Mouse (Mus musculus) frontal cortex, postnatal 14 days (tissue): ENCODE results near the gene Coa4.

Experiments used
- DNase-seq, 2 experiments: peaks; one replicate each; pipeline ENCODE4 v3.0.0; 2022; ENCODE audit warnings: low spot score in 2 of 2

The Coa4 gene

DNA sequence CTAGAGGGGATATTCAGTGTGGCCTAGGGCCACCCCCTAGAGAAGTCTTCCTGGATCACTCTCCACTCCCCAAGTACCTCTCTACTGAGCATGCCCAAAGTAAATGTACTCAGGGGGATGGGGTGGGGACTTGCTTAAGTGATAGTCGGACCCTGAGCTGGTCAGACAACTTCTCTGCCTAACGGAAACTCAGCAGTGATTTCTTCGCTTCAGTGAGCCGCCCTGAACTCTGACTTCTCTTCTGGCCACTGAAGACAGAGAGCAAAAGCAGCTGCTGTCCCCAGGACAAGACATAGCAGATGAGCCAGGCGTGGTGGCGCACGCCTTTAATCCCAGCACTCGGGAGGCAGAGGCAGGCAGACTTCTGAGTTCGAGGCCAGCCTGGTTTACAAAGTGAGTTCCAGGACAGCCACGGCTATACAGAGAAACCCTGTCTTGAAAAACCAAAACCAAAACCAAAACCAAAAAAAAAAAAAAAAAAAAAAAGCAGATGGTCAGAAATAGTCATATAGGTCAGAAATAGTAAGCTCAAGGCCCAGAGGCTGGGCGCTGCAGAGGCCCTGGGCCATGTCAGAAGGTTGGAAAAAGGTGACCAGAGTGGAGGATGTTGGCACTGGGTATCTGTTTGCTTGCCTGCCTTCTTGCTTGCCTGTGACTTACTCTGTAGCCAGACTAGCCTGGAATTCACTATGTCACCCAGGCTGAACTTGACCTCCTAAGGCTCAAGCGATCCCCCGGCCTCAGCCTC is 32.0 kb upstream of the Coa4 start:
- no peak for DNase-seq

DNA sequence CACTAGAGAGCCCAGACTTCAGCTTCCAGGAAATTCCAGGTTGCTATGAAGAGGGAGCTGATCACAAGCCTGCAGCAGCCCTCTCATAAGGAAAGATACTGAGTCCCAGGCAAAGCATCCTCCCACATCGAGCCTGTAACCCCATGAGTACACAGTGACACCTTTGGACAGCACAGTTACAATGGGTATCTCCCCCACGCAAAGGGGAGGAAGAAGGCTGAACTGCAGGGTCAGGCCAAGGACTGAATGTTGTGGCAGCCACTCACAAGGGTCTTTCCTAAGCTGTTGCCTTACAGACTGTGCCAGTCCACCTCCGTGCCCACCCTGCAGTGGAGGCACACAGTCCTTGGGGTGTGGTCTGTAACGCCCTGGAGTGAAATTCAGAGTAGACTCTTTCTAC is 30.4 kb upstream of the Coa4 start:
- no peak for DNase-seq

DNA sequence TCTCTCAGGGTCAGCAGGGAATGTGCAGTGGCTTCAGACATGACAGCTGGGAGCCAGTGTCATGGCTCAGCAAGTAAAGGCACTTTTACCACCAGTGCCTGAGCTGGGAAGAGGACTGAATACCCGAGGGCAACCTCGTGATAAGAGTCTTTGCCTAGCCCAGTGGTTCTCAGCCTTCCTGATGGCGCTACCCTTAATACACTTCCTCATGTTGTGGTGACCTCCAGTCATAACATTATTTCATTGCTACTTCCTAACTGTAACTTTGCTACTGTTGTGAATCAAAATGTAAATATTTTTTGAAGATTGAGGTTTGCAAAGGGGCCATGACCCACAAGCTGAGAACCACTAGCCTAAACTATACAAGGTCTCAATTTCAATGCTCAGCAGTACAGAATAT is 28.2 kb upstream of the Coa4 start:
- no peak for DNase-seq

DNA sequence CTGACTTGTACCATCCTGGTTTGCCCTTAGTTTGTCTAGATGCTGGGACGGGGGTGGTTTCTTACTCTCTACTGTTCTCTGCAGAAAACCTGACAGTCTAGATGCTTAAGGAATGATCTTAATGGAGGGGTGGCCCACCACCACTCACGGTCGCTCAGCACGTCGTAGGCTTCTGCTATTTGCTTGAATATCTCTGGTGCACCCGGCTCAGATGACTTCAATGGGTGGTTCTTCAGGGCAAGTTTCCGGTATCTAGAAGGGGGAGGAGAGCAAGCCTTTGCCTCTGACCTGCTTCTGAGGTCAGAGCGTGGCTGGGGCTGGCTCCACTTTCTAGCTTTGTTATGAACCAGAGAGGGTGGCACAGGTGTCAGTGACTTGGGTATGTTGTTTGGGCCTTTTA is 25.3 kb upstream of the Coa4 start:
- DNase-seq = no peak

DNA sequence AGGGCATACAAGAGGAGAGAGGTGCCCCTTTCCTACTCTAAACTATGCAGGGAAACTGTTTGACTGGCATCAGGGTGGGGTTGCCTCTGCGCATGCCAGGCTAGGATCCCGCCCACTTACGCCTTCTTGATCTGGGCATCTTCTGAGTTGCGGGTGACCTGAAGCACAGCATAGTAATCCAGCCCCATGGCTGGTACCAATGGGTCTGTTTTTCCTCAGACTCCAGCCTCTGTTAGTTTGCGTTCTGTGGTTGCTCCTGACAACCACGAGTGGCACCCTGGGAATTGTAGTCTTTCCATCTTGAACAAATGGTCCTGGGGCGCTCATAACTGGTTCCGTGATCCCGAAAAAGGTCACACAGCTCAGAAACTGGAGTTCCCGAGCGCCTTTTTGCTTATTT is 22.3 kb upstream of the Coa4 start, which contains the start of gene Dnajb13:
TSS of gene Dnajb13 (minus strand) at position 388 of the 400 bp plus-strand sequence.
- DNase-seq = no peak

DNA sequence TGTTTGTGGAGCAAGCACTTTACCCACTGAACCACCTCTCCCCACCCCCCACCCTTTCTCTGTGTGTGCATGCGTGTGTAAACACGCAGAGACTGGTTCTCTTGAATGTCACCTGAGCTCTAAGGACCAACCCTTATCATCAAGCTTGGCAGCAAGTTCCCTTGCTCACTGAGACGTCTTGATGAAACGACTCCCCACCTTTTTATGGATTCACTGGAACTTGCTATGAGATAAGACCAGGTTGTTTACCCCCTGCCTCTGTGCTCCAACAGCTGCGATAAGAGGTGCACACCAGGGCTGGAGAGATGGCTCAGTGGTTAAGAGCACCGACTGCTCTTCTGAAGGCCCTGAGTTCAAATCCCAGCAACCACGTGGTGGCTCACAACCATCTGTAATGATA is 16.7 kb upstream of the Coa4 start:
- DNase-seq = no peak

DNA sequence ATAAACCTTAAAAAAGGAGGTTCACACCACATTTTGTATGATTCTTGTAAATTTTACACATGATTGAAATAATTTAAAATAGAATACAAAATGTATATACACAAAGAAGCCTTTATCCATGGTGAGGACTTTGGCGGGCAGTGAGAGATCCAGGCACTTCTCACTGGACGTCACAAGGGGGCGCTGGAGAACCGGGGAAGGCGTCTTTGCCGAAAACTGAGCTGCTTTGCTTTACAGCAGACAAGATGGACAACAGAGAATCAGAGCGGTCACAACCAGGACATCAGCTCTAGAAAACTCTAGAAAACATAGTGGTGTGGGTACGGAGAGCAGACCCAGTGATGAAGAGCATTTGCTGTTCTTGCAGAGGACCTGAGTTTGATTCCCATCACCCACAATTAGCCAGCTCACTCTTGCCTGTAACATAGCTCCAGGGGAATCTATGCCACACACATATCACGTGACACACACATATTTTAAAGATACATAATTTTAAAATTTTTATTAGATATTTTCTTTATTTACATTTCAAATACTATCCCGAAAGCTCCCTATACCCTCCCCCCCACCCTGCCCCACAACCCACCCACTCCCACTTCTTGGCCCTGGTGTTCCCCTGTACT is 16.1 kb upstream of the Coa4 start:
- DNase-seq = peak in 1 of 2 experiments; percentile 77

DNA sequence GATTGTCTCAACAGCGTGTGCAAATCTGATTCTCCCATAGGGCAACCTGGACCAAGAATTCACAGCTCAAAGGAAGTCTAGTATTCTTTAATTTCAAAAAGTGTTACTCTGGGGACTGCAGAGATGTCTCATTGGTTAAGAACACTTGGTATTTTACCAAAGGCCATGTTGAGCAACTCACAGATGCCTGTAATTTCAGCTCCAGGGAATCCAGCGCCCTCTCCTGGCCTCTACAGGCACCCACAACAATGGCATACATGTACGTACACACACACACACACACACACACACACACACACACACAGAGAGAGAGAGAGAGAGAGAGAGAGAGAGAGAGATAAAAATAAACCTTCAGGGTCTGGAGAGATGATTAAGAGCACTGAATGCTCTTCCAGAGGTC is 14.6 kb upstream of the Coa4 start:
- no peak for DNase-seq

DNA sequence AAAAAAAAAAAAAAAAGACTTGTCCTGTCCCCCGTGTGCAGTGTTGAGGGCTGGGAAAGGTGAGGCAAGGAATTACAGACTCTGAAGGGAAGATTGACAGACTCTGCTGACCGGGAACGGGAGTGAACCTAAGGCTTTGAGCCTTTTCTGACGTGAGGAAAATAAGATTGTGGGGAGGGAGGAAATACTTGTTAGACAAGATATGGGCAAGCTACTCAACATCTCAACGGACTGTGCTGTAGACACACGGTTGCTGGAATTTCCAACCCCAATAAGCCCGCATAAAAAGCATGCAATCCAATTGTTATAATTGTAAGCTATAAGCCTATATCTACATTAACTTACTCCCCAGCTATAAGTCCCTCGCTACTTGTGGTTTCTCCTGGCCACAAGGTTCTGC is 12.2 kb upstream of the Coa4 start:
- no peak for DNase-seq

DNA sequence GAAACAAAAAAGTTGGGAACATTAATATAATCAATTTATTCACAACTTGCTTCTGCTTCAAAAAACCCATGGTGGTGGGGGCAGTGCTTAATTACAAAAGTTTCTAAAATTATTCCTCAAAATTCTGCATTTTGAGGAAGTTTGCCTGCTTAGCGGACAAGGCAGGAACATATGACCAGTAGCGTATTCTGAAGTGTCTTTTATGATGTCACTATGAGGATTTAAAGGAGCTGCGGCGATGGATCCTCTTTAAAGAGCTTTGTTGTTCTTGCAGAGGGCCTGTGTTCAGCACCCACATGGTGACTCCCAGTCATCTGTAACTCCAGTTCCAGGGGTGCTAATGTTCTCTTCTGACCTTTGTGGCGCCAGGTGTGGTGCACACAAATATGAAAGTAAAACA is 6.1 kb upstream of the Coa4 start:
- no peak for DNase-seq

DNA sequence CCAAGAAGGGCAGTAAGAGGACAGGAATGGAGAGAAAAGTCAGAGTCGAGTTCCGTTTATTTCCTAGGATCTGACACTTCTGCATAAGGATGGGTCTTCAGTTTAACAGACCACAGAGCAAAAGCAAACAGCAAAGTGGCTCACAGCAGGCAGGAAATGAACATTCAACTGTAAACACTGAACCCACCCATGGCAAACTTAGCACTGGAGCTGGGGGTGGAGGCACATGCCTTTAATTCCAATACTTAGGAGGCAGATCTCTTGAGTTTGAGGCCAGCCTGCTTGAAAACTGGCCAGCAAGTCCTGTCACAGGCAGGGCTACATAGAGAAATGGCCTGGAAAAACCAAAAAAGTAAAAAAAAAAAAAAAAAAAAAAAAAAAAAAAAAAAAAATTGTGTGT is 3.4 kb upstream of the Coa4 start:
- DNase-seq = no peak

DNA sequence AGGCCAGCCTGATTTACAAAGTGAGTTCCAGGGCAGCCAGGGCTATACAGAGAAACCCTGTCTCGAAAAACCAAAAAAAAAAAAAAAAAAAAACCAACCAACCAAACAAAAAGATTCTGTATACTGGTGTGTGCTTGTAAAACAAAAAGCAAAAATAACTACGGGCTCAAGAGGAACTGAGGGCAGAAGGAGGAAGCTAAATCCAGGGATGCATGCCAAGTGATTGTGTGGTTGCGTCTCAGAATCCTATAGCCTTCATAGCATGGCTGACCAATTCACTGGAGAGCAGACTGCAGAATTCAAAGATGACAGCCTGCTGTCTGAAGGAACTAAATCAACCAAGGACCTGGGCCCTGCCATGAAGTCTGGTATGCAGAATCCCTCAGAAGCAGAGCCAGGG is 2.7 kb upstream of the Coa4 start:
- no peak for DNase-seq

DNA sequence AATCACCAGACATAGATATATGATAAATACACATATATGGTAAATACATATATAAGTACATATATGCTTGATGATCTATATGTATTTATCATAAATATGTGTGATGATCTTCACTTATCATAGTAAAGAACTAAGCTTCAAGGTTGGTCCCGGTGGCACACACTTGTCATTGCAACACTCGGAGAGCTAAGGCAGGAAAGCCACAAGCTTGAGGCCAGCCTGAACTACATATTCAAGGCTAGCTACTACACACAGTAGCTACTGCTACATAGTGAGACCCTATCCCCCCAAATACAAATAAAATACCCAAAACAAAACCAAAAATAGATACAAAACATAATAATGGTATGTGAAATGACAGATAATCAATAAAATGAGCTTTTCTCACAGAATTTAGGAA is 1.0 kb upstream of the Coa4 start:
- no peak for DNase-seq

DNA sequence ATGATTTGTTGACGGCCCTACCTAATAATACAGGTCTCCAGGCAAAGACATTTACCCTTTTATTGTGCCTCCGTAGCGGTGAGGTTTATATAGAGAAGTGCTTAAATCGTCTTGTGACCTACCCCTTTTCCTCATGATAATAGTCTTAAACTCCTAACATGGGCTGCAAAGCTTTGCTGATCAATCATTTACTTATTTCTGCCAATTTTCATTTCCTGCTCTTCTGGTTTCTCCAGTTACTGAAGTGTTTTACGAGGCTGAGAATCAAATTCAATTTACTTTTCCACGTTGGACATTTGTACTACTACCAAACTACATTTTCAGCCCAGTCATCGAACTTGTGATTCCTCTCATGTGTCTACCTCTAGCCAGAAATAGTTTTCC is 640 bp downstream of the Coa4 start:
- no peak for DNase-seq

DNA sequence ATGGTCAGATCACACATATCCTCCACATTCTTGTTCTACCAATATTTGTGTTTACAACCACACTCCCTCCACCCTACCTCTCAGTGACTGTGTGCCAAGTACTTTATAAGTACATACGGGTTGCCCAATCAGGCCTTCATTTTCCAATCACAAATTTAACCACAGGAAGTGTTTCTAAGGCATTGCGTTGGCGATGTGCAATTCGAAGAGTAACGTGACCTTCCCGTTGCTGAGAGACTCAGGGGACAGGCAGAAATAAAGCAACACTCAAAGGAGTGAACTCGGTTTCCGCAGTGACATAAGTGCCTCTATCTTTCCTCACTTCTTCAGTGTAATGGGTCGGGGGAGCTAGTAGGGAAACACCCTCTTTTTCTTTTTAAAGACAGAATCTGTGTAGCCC is 2.6 kb downstream of the Coa4 start:
- no peak for DNase-seq

DNA sequence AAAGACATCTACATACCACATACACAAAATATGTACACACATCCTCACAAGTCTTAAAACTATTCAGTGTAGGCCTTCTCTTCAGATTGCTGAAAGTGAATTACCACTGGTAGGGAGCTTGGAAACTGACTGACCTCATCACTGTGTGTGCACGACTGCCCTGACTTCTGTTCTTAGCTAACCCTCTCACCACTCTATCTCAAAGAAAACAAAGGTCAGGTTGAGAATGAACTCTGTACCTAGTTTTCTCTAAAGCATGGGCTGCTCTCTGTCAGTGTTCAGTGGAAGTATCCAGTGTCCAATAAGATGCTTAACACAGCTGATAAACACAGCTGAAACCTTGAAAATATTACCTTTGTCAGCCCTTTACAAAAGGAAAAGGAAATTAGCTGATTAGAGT is 7.6 kb downstream of the Coa4 start:
- no peak for DNase-seq

DNA sequence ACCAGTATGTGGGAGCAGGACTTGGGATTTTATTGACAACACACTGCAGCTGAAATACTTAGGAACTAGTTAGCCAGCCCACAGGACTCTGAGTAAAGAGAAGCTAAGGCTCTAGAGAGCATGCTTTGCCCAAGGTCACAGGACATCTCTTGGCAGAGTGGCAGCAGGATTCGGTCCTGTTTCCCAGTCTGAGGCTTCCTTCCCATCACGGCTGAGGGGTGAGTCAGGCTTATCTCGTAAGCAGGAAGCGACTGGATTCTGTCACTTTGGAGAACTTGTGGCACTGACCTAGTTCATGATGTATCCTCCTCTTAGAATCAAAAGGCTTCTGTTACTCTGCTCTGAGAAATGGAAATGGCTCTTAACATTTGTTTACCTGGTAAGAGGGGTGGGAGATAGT is 10.8 kb downstream of the Coa4 start:
- DNase-seq = no peak

DNA sequence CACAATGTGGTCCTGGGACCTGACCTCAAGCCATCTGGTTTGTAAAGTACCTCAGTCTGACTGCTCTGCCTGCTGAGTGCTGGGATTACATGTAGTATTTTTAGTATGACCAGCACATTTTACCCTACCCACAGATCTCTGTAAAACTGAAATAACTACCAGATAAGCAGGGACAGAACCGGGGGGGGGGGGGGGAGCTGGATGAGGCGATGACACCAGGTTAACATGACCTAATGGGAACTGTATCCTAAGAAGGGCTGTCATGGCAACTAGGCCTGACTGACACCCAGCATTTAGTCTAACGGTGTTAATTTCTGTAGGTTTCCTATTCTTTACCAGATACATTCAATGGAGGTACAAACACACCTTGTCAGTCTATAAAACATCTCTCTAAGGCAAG is 12.9 kb downstream of the Coa4 start:
- DNase-seq = no peak

DNA sequence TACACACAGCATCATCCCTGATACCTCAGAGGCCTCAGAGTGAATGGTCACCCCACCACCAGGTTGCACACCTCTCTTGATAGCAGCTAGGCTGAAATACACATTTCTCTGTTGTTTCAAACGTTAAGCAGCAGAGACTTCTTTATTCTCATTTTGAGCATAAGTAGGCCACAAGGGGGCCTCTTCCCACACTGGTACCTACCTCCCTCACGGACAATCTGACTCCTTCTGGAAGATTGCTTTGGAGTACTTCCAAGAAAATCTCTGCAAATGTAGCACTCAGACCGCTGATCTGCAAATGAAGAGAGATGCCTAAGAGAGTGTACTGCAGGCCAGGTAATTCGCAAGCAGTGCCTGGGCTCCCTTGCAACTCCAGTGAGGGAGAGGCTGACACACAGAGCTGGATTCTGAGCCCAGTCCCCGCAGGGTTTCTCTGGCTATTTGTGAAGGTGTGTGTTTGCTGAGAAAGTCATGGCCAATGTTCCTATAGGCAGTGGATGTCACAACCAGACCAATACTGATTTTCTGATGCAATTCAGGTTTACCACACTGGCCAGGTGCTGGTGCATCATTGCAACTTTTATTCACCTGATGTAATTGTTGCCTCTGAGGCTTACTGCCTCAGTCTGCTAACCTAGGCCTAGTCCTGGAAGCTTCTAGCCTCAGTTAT is 13.6 kb downstream of the Coa4 start:
- peak; percentile 19 to 29 for DNase-seq

DNA sequence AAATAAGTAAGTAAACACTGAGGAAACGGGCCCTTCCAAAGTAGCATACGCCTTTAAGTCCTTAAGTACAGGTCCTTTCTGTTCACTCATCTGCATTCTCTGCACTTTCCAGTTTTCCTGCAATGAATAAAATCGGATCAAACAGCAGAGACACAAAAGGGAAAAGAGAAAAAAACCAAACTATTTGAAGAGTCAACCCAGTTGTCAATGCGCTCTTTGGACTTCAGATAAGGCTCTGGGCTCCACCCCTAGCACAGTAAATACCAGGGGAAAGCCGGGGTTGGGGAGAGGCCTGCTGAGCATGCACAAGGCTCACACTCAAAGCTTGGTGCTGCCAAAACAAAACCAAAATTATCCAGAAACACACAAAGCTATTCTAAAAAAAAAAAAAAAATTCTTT is 18.1 kb downstream of the Coa4 start:
- DNase-seq = no peak

DNA sequence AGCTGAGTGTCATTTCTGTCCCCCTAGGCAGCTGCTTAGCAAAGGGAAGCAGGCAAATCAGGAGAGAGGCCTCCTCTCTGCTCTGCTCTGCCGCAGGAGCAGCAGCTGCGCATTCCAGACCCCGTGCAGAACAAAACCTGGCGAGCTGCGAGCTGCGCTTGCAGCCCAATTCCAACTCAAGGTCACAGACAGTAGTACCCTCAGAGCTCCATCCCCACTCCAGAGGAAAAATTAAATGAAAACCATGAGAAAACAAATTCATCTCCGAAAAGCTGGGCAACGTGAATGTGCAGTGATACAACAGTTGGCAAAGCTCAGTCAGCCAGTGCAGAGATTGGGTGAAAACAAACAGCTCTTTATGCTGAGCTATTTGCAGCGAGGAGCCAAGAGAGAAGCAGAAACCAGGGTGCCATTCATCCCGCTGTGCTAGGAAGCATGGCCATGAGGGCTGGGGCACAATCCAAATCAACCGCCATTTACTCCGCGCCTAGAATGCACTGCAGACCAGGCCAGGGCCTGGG is 18.6 kb downstream of the Coa4 start:
- peak; percentile 42 to 46 for DNase-seq

DNA sequence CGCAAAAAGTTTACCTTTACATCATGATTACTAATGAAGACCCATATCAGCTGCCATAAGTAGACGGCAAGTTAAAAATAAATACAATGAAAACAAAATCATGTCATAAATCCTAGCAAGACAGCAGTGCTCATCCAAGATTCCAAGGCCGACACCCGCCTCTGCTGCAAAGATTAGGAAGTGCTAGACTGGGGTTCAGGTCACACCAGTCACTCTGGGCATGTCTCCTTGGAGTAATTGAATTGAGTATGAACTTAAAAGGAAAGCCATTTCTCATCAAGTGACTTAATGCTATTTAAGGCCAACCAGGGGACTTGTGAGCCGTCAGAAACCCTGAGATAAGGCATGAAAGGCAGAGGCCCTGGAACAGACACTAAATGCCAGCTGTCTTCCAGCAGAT is 20.4 kb downstream of the Coa4 start:
- DNase-seq = no peak

DNA sequence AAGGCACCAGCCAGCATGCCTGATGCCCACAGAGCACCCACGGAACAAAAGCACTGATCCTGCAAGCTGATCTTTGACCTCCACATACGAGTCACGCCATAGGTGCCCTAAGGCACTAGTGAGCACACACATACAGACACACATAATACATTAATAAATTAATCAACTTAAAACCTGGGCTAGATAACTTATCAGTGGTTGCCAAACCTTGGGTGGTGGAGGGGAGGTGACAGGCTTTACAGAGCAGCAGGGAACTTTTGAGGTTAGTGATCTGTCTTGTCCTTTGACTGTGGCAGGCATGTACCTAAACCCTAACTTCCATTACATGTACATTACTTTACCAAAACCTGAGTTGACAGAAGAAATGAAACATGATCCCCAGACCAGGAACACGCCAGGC is 22.5 kb downstream of the Coa4 start:
- no peak for DNase-seq
